Mouse (Mus musculus) limb, embryonic 13.5 days (tissue): ENCODE measurements at regions not wholly inside any gene's neighbourhood (a gene's known extent, or its start where the extent isn't known, plus 50 kb on each side); places are given as distances from the start of the nearest gene placed in this dataset.
A peak's percentile ranks its signal among the peaks of the same experiment; 100 is the strongest.
"Not testable (repeated sequence)": the region's sequence is repeated elsewhere in the genome, so short reads cannot be mapped to it uniquely, and the experiment has no call there.

ENCODE experiments used
- ATAC-seq: fragments of 200-750 bp; cut with Nextera tagmentation; 2 replicates; pipeline ENCODE4 v1.8.0; 2017; ENCODE audit warnings: low read depth, moderate number of reproducible peaks, moderate TSS enrichment; ENCODE audit not compliant: low FRiP score
- H3K27ac ChIP-seq: fragments of 300-500 bp; sonication (generic); 2 replicates; pipeline ENCODE4 v1.5.1; 2015; ENCODE audit warnings: inconsistent platforms, mild to moderate bottlenecking, moderate library complexity
- H3K27me3 ChIP-seq: fragments of 300-500 bp; sonication (generic); 2 replicates; pipeline ENCODE4 v1.6.1; 2015; ENCODE audit warnings: mild to moderate bottlenecking, inconsistent platforms
- H3K36me3 ChIP-seq: fragments of 300-500 bp; sonication (generic); 2 replicates; pipeline ENCODE4 v1.6.1; 2015; ENCODE audit warnings: inconsistent platforms, mild to moderate bottlenecking, moderate library complexity
- H3K4me1 ChIP-seq: fragments of 300-500 bp; sonication (generic); 2 replicates; pipeline ENCODE4 v1.6.1; 2015; ENCODE audit warnings: inconsistent platforms
- H3K4me2 ChIP-seq: fragments of 300-500 bp; sonication (generic); replicated peaks from 2 replicates; pipeline ENCODE4 v1.6.1; 2015; ENCODE audit warnings: inconsistent platforms, mild to moderate bottlenecking, moderate library complexity
- H3K4me3 ChIP-seq: fragments of 300-500 bp; sonication (generic); 2 replicates; pipeline ENCODE4 v1.5.1; 2015; ENCODE audit warnings: moderate library complexity, mild to moderate bottlenecking, inconsistent platforms
- H3K9ac ChIP-seq: fragments of 300-500 bp; sonication (generic); 2 replicates; pipeline ENCODE4 v1.6.1; 2015; ENCODE audit warnings: mild to moderate bottlenecking, inconsistent platforms
- H3K9me3 ChIP-seq: fragments of 300-500 bp; sonication (generic); 2 replicates; pipeline ENCODE4 v1.6.1; 2016; ENCODE audit warnings: inconsistent platforms
- WGBS: fragments of 180-500 bp; shearing (Covaris S2); methylation state at CpG from one replicate; pipeline ENCODE4 v1.1.7; 2015; 5-methylcytosine and 5-hydroxymethylcytosine counted together

- not testable (repeated sequence) for H3K4me3 ChIP-seq, H3K9ac ChIP-seq, H3K4me1 ChIP-seq, H3K4me2 ChIP-seq, ATAC-seq, H3K27ac ChIP-seq, H3K27me3 ChIP-seq, H3K36me3 ChIP-seq, H3K9me3 ChIP-seq
- WGBS, result 92% methylated on average over 1 of the region's 1 CpGs
Measured at GRCm38 (mm10) chr1:79211981-79212380, 227.9 kb downstream of the Scg2 start.

GRCm38 (mm10) chr1:79207207-79207606 is 232.7 kb downstream of the Scg2 start:
- no peak for ATAC-seq
- Histone ChIP-seq H3K9me3 (no peaks in the 10 kb centered on the region), H3K9ac (no peak overlapping the region), H3K36me3 (no peaks in the 10 kb centered on the region), H3K27me3 (no peaks in the 10 kb centered on the region), H3K4me2 (no peak overlapping the region), H3K4me3 (no peak overlapping the region), H3K27ac (no peak overlapping the region), H3K4me1 (no peaks in the 10 kb centered on the region)
- 73% methylated on average over 1 of the region's 1 CpGs for WGBS

DNA sequence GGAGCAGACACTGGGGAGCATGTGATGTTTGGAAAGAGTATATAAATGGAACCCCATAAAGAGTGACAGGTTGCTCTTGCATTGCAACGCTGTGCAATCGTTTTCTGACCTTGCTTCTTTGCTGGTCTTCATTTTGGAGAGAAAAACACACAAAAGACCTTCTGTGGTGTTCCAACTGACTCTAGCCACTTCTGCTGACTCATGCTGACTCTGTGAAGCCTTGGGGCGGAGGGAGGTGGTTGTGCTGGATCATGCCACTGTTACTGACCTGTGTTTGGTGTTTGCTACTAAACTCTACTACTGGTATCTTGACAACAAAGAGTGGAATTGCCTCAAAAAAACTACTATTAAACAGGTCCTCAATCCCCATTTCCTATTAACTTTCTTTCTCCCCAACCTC is 242.2 kb downstream of the Scg2 start:
- ATAC-seq, result no peak
- H3K4me3 ChIP-seq, result no peak overlapping the region
- no peaks in the 10 kb centered on the region for H3K27me3 ChIP-seq
- no peak overlapping the region for H3K27ac ChIP-seq
- H3K4me2 ChIP-seq, result no peak overlapping the region
- no peaks in the 10 kb centered on the region for H3K36me3 ChIP-seq
- no peaks in the 10 kb centered on the region for H3K9me3 ChIP-seq
- WGBS, result 90% methylated on average over 3 of the region's 3 CpGs
- H3K9ac ChIP-seq, result no peak overlapping the region
- no peaks in the 10 kb centered on the region for H3K4me1 ChIP-seq

DNA sequence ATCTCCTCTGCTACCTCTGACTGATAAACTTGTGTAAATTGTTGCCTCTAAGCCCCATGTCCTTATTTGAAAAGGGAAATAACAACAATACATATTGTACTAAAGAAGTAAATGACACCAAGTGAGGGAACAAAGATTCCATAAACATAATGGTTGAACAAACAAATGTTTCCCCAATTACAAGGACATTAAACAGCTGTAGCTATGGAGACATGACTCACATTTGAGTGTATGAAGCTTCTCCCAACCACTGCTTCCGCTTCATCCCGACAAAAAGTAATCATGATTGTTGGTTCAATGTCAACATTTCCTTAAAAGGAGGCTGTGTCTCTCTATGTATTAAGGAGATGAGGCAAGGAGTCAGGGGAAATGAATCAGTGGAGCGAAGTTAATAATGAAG is 248.9 kb downstream of the Scg2 start:
- no peak overlapping the region for H3K27ac ChIP-seq
- no peaks in the 10 kb centered on the region for H3K9me3 ChIP-seq
- no peak overlapping the region for H3K9ac ChIP-seq
- no peaks in the 10 kb centered on the region for H3K27me3 ChIP-seq
- H3K36me3 ChIP-seq, result no peaks in the 10 kb centered on the region
- no peak overlapping the region for H3K4me2 ChIP-seq
- 86% methylated on average over 3 of the region's 3 CpGs for WGBS
- H3K4me1 ChIP-seq, result no peaks in the 10 kb centered on the region
- no peak overlapping the region for H3K4me3 ChIP-seq
- ATAC-seq, result no peak

DNA sequence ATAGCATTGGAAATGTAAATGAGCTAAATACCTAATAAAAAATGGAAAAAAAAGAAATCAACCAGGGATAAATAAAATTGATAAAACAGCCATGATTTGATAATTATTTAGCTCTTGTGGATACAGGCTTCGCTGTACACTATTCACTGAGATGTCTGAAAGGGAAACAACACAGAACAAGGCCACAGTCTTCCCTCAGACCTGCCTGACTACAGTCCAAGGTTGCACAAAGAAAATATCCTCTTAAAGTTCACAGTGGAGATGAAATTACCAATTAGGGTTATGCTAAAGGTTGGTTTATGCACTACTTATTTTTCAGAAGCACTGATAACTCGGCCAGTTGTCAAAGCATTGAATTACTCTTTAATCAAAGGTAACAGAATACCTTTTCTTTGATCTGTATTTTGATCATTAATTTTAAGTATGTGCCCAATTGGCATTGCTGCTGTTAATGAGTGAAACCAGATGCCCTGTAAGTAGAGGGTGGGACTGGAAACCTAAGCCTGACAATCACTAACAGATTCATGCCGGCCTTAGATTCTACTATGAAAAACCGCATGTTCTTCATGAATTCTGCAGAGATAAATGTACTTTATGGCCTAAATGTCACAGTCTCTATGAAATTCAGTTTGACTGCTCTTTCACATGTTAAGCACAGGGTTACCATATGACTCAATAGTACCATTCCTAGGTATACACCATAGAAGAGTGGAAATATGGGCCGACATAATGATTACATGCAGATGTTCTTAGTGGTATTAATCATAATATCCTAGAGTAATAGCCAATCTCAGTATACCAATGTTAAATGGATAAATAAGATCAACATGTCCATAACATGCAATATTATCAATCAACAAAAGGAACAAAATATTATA is 256.1 kb downstream of the Scg2 start:
- ATAC-seq, result peak; percentile 51; the same call in 1 of the 2 replicates
- H3K27ac ChIP-seq, result no peak overlapping the region
- no peaks in the 10 kb centered on the region for H3K9me3 ChIP-seq
- H3K4me3 ChIP-seq, result no peak overlapping the region
- H3K9ac ChIP-seq, result no peak overlapping the region
- H3K4me1 ChIP-seq, result no peaks in the 10 kb centered on the region
- H3K36me3 ChIP-seq, result no peaks in the 10 kb centered on the region
- H3K27me3 ChIP-seq, result no peaks in the 10 kb centered on the region
- WGBS, result 29% methylated on average over 5 of the region's 5 CpGs
- H3K4me2 ChIP-seq, result no peak overlapping the region

- Histone ChIP-seq H3K4me3 (no peak overlapping the region), H3K4me2 (no peak overlapping the region), H3K9ac (no peak overlapping the region), H3K36me3 (no peaks in the 10 kb centered on the region), H3K9me3 (no peaks in the 10 kb centered on the region), H3K27ac (no peak overlapping the region), H3K4me1 (no peaks in the 10 kb centered on the region), H3K27me3 (no peaks in the 10 kb centered on the region)
- 93% methylated on average over 3 of the region's 3 CpGs for WGBS
- ATAC-seq, result no peak
Measured at GRCm38 (mm10) chr1:79144113-79144512, 295.8 kb downstream of the Scg2 start.
